Mouse (Mus musculus) small intestine, adult 2 months (tissue): Measurements from ENCODE around the gene Ptchd4.

Experiments used
- CTCF ChIP-seq: fragments of 200-500 bp; IDR thresholded peaks from 2 replicates; pipeline ENCODE4 v1.5.1; 2012; ENCODE audit warnings: low read depth, mild to moderate bottlenecking, control low read depth, inconsistent platforms, low read length, moderate library complexity, mixed read lengths; ENCODE audit not compliant: insufficient replicate concordance, insufficient read length; ENCODE audit errors: extremely low read depth
- POLR2A ChIP-seq: fragments of 200-500 bp; IDR thresholded peaks from 2 replicates; pipeline ENCODE4 v1.6.1; 2012; ENCODE audit warnings: low read depth, mild to moderate bottlenecking, control low read depth, inconsistent platforms, low read length, moderate library complexity

DNA sequence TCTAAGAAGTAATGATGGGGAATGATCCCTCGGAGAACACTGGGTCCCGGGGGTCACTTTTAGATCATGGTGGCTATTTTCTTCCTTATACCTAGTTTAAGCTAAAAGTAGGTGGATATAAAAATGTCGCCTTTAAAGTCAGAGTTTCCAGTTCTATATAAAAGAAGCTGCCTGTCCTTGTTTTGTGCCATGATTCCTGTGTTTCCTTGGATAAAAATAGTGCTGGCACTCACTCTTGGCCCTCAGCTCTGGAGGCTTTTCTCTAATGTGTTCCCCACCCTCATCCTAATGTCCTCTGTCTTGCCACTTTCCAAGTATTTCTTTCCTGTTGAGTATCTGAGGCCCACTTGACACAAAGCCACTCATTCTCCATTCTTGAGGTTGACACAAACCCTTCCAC is 79.6 kb downstream of the Ptchd4 start:
- TF ChIP-seq CTCF, result no peak
- TF ChIP-seq POLR2A, result no peak
